Mouse (Mus musculus) kidney, embryonic 15.5 days (tissue): ENCODE measurements around the gene Dgcr2. TPM values are rescaled to one million over a fixed set of nuclear protein-coding genes. Genes with fewer than 3 reads are reported as not detected.
A peak's percentile ranks its signal among the peaks of the same experiment; 100 is the strongest.

Experiments used
- ATAC-seq: fragments of 200-750 bp; cut with Nextera tagmentation; replicated peaks from 2 replicates; pipeline ENCODE4 v1.8.0; 2017; ENCODE audit warnings: moderate TSS enrichment; ENCODE audit not compliant: low FRiP score
- H3K27ac ChIP-seq: fragments of 300-500 bp; sonication (generic); 2 replicates; pipeline ENCODE4 v1.5.1; 2015; ENCODE audit warnings: mild to moderate bottlenecking, inconsistent platforms
- H3K27me3 ChIP-seq: fragments of 300-500 bp; sonication (generic); 2 replicates; pipeline ENCODE4 v1.6.1; 2015; ENCODE audit warnings: inconsistent platforms
- H3K36me3 ChIP-seq: fragments of 300-500 bp; sonication (generic); 2 replicates; pipeline ENCODE4 v1.6.1; 2015; ENCODE audit warnings: inconsistent platforms
- H3K4me1 ChIP-seq: fragments of 300-500 bp; sonication (generic); 2 replicates; pipeline ENCODE4 v1.6.1; 2015; ENCODE audit warnings: inconsistent platforms
- H3K4me2 ChIP-seq: fragments of 300-500 bp; sonication (generic); 2 replicates; pipeline ENCODE4 v1.6.1; 2015; ENCODE audit warnings: moderate library complexity, mild to moderate bottlenecking, inconsistent platforms
- H3K4me3 ChIP-seq: fragments of 300-500 bp; sonication (generic); replicated peaks from 2 replicates; pipeline ENCODE4 v1.5.1; 2015; ENCODE audit warnings: mild to moderate bottlenecking, inconsistent platforms
- H3K9ac ChIP-seq: fragments of 300-500 bp; sonication (generic); 2 replicates; pipeline ENCODE4 v1.6.1; 2015; ENCODE audit warnings: mild to moderate bottlenecking, inconsistent platforms
- H3K9me3 ChIP-seq: fragments of 300-500 bp; sonication (generic); replicated peaks from 2 replicates; pipeline ENCODE4 v1.6.1; 2016; ENCODE audit warnings: inconsistent platforms
- WGBS: fragments of 180-500 bp; shearing (Covaris S2); methylation state at CpG from one replicate; pipeline ENCODE4 v1.1.7; 2015; ENCODE audit warnings: mixed read lengths; 5-methylcytosine and 5-hydroxymethylcytosine counted together
- polyA plus RNA-seq: library from polyadenylated mRNA; unstranded; fragments of >200 nt; fragmentation: Nextera tagmentation; extraction: Ambion mirVana; gene quantifications from 2 replicates; pipeline ENCODE4 v1.2.1, GENCODE M21; 2015

Gene Dgcr2
- polyA plus RNA-seq, 1 experiment from 2014 or later: 91.9 TPM

GRCm38 (mm10) chr16:17893923-17894322 lies 4.4 kb downstream of the Dgcr2 start, which contains the start of gene Tssk1:
TSS of gene Tssk1 (plus strand) at chr16:17894223.
- H3K4me3 ChIP-seq: no peak within 1 kb of the TSS
- no peaks in the 10 kb centered on the region for H3K9me3 ChIP-seq
- H3K4me1 ChIP-seq: peaks cover 21% of the 10 kb centered on the region
- WGBS: 86% methylated on average over 2 of the region's 2 CpGs
- H3K27me3 ChIP-seq: no peaks in the 10 kb centered on the region
- ATAC-seq: no peak
- no peak within 1 kb of the TSS for H3K9ac ChIP-seq
- no peak within 1 kb of the TSS for H3K27ac ChIP-seq
- no peak within 1 kb of the TSS for H3K4me2 ChIP-seq
- H3K36me3 ChIP-seq: peaks cover 10% of the 10 kb centered on the region

GRCm38 (mm10) chr16:17892606-17893005 lies 5.8 kb downstream of the Dgcr2 start:
- H3K27ac ChIP-seq: no peak overlapping the region
- ATAC-seq: no peak

DNA sequence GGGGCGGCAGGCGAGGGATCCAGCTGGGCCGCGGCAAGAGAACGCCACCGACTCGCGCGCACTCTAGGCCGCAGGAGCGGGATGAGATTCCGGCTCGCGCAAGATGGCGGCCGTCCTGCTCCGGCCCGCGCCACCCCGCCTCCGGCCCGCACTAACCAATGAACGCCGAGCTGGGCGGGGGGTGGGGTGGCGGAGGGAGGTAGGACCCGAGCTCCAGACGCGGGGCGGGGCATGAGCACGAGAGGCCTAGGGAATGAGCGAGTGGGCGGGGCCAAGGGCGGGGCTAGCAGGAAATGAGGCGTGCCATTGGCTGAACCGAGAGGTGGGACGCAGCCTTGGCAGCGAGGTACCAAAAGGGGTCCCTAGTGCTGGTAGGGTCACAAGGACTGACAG lies 6.8 kb downstream of the Dgcr2 start, which contains the start of gene Gm20518:
Gene Gm20518, minus strand, starts transcription at position 105 of the 393 bp plus-strand sequence.
- under 1% methylated on average over 29 of the region's 38 CpGs for WGBS
- peak; percentile 98 for ATAC-seq
- H3K9me3 ChIP-seq: no peaks in the 10 kb centered on the region

More at GRCm38 (mm10) chr16:17892606-17893005, 5.8 kb downstream of the Dgcr2 start:
- no peak overlapping the region for H3K4me3 ChIP-seq
- WGBS: 69% methylated on average over 3 of the region's 3 CpGs
- no peak overlapping the region for H3K4me2 ChIP-seq
- peaks cover 21% of the 10 kb centered on the region for H3K4me1 ChIP-seq
- no peaks in the 10 kb centered on the region for H3K36me3 ChIP-seq
- H3K9ac ChIP-seq: no peak overlapping the region
- H3K9me3 ChIP-seq: no peaks in the 10 kb centered on the region
- H3K27me3 ChIP-seq: no peaks in the 10 kb centered on the region

GRCm38 (mm10) chr16:17890917-17891566 lies 7.3 kb downstream of the Dgcr2 start:
- peak; percentile 75 for ATAC-seq
- Histone ChIP-seq H3K36me3 (no peaks in the 10 kb centered on the region), H3K4me2 (peak overlapping the region; percentile 82), H3K4me1 (peaks cover 21% of the 10 kb centered on the region), H3K4me3 (peak overlapping the region; percentile 98), H3K27ac (peak overlapping the region; percentile 96), H3K9ac (peak overlapping the region; percentile 94), H3K9me3 (no peaks in the 10 kb centered on the region), H3K27me3 (no peaks in the 10 kb centered on the region)
- WGBS: under 1% methylated on average over 44 of the region's 44 CpGs

More for the DNA sequence above, 6.8 kb downstream of the Dgcr2 start, which contains the start of gene Gm20518:
- no peaks in the 10 kb centered on the region for H3K36me3 ChIP-seq
- H3K4me1 ChIP-seq: peaks cover 21% of the 10 kb centered on the region
- peak within 1 kb of the TSS; percentile 98 for H3K4me3 ChIP-seq
- peak within 1 kb of the TSS; percentile 94 for H3K9ac ChIP-seq
- H3K4me2 ChIP-seq: peak within 1 kb of the TSS; percentile 82
- no peaks in the 10 kb centered on the region for H3K27me3 ChIP-seq
- H3K27ac ChIP-seq: peak within 1 kb of the TSS; percentile 96

DNA sequence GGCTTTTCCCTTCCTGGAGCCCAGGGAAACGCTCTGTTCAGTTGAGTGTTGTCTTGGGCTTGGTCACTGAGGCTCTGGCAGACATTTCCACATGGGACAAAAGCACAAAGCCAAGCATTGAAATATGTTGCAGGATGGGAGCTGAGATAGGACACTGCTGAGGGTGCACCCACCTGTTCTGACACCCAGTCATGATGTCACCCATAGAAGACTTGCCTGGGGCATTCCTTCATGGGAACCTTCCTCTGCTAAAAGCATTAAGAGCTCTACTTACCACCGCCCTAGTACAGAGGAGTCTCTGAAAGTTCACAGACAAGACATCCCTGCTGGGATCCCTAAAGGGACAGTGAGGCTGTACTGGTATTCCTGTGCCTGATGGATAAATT lies 8.0 kb downstream of the Dgcr2 start:
- Histone ChIP-seq H3K9me3 (no peaks in the 10 kb centered on the region), H3K4me3 (peak overlapping the region; percentile 98), H3K36me3 (no peaks in the 10 kb centered on the region), H3K27me3 (no peaks in the 10 kb centered on the region), H3K4me2 (peak overlapping the region; percentile 82), H3K4me1 (peaks cover 21% of the 10 kb centered on the region), H3K9ac (peak overlapping the region; percentile 94), H3K27ac (no peak overlapping the region)
- WGBS: 44% methylated on average over 2 of the region's 2 CpGs
- ATAC-seq: no peak

GRCm38 (mm10) chr16:17889689-17890341 lies 8.5 kb downstream of the Dgcr2 start:
- Histone ChIP-seq H3K27ac (no peak overlapping the region), H3K4me3 (peak overlapping the region; percentile 98), H3K36me3 (no peaks in the 10 kb centered on the region), H3K27me3 (no peaks in the 10 kb centered on the region), H3K4me1 (peaks cover 21% of the 10 kb centered on the region), H3K4me2 (peak overlapping the region; percentile 82), H3K9me3 (no peaks in the 10 kb centered on the region), H3K9ac (peak overlapping the region; percentile 94)
- no peak for ATAC-seq
- whole genome bisulfite sequencing: 82% methylated on average over 6 of the region's 6 CpGs

DNA sequence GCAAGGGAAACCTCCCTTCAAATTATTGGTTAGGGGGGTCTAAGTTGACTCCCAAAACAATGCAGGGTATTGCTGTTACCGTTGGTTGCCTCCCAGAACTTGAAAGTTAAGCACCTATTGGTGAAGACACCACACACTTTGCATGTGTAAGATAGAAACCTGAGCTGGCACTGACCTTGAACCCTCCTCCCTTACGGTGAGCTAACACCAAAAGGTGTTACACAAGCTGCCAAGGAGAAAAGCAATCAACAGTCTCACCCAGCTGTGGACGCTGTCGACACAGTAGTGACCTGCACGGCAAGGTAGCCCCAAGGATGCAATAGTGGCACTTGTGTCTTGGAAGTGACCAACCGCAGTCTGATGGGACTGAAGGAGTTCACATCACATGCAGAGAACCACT lies 14.2 kb downstream of the Dgcr2 start:
- Histone ChIP-seq H3K27me3 (no peaks in the 10 kb centered on the region), H3K4me2 (no peak overlapping the region), H3K27ac (no peak overlapping the region), H3K4me1 (peaks cover 4% of the 10 kb centered on the region; the same call in 1 of the 2 replicates), H3K9ac (no peak overlapping the region), H3K4me3 (no peak overlapping the region), H3K36me3 (peaks cover 11% of the 10 kb centered on the region), H3K9me3 (no peaks in the 10 kb centered on the region)
- 65% methylated on average over 6 of the region's 6 CpGs for WGBS
- ATAC-seq: no peak

- H3K27ac ChIP-seq: no peak overlapping the region
- no peak for ATAC-seq
Measured at GRCm38 (mm10) chr16:17882196-17882595, 16.2 kb downstream of the Dgcr2 start.

DNA sequence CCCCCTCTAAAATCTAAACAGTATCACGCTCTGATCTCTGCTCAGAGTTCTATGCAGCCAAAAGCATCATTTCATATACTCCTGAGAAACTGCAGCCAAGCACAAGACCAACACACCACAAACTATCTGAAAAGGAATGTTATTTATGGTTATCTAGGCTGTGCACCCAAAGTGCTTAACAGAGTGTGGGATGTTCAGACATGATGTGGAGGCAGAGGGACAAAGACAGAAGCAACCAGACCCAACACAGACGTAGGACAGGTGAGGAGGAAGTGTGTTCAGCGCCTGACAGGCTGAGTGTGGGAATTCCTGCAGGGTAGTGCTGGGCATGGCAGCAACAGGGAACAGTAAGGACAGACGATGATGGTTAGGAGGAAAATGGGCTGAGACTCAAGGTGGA lies 18.8 kb downstream of the Dgcr2 start:
- WGBS: 88% methylated on average over 4 of the region's 4 CpGs
- H3K9ac ChIP-seq: no peak overlapping the region
- H3K4me2 ChIP-seq: no peak overlapping the region
- H3K4me3 ChIP-seq: no peak overlapping the region
- H3K27me3 ChIP-seq: no peaks in the 10 kb centered on the region
- H3K36me3 ChIP-seq: peaks cover 29% of the 10 kb centered on the region
- H3K27ac ChIP-seq: no peak overlapping the region
- H3K9me3 ChIP-seq: no peaks in the 10 kb centered on the region
- no peak for ATAC-seq
- peaks cover 4% of the 10 kb centered on the region; the same call in 1 of the 2 replicates for H3K4me1 ChIP-seq

More at GRCm38 (mm10) chr16:17882196-17882595, 16.2 kb downstream of the Dgcr2 start:
- Histone ChIP-seq H3K4me1 (peaks cover 4% of the 10 kb centered on the region; the same call in 1 of the 2 replicates), H3K27me3 (no peaks in the 10 kb centered on the region), H3K9ac (no peak overlapping the region), H3K4me2 (no peak overlapping the region), H3K9me3 (no peaks in the 10 kb centered on the region), H3K36me3 (peaks cover 27% of the 10 kb centered on the region), H3K4me3 (no peak overlapping the region)

DNA sequence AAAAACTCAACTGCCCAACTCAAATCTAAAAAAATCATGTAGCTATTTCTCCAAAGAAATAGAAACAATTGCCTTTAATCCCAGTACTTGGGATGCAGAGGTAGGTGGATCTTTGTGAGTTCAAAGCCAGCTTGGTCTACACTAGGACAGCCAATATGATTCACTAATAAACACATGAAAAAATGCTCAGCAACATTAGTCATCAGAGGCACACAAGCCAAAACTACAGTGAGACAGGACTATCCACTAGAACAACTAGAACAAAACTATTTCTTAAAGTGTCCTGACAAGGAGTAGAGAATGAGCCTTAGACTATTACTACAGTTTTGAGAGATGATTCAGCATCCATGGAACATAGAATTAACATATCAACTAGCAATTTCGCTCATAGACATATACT lies 22.3 kb downstream of the Dgcr2 start:
- H3K4me3 ChIP-seq: no peak overlapping the region
- no peak overlapping the region for H3K27ac ChIP-seq
- no peaks in the 10 kb centered on the region for H3K9me3 ChIP-seq
- no peak for ATAC-seq
- no peaks in the 10 kb centered on the region for H3K27me3 ChIP-seq
- no peaks in the 10 kb centered on the region for H3K4me1 ChIP-seq
- H3K36me3 ChIP-seq: peaks cover 40% of the 10 kb centered on the region
- WGBS: 94% methylated on average over 1 of the region's 1 CpGs
- H3K4me2 ChIP-seq: no peak overlapping the region
- H3K9ac ChIP-seq: no peak overlapping the region

DNA sequence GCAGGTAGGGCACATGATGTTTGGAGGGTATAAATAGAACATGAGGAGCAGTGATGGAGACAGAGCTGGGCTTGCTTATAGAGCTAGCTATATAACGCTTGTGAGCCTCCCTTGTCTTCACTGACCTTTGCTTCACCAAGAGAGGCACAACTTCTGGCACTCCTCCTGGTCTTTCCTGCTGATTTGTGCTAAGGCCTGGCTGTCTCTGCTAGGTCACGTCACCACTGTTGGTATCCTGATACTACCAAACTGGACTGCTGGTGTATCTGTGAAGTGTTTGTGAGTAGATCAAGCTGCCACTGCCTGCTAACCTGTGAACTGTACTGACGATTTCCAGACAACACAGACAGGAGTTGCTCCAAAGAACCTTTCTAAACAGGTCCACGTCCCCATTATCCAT lies 23.2 kb downstream of the Dgcr2 start:
- Histone ChIP-seq H3K4me3 (no peak overlapping the region), H3K27ac (no peak overlapping the region), H3K27me3 (no peaks in the 10 kb centered on the region), H3K4me2 (no peak overlapping the region), H3K36me3 (peaks cover 50% of the 10 kb centered on the region), H3K4me1 (no peaks in the 10 kb centered on the region), H3K9me3 (no peaks in the 10 kb centered on the region), H3K9ac (no peak overlapping the region)
- no peak for ATAC-seq
- 79% methylated on average over 4 of the region's 4 CpGs for WGBS

DNA sequence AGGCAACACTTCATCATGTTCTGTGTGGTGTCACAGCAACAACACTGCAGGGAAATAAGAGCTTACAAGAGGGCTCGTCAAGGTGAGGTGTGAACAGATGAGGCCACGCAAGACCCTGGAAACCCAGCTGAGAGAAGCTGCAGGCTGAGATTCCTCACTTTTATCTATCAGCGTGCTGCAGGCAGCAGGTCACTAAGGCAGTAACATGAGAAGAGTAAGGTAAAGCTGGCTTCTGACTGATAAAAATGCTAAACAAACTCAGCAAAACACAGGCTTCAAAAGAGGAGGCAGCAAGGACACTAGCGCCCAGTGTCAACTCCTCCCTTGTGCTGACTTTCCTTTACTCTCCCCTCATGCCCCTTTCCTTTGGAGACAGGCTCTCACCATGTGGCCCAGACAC lies 25.4 kb downstream of the Dgcr2 start:
- Histone ChIP-seq H3K4me1 (no peaks in the 10 kb centered on the region), H3K27me3 (no peaks in the 10 kb centered on the region), H3K9ac (no peak overlapping the region), H3K4me3 (no peak overlapping the region), H3K9me3 (no peaks in the 10 kb centered on the region), H3K4me2 (no peak overlapping the region), H3K27ac (no peak overlapping the region), H3K36me3 (peaks cover 58% of the 10 kb centered on the region)
- ATAC-seq: no peak
- 45% methylated on average over 4 of the region's 4 CpGs for WGBS
